Mouse (Mus musculus): ENCODE data around the gene Sgpp1.

DNA sequence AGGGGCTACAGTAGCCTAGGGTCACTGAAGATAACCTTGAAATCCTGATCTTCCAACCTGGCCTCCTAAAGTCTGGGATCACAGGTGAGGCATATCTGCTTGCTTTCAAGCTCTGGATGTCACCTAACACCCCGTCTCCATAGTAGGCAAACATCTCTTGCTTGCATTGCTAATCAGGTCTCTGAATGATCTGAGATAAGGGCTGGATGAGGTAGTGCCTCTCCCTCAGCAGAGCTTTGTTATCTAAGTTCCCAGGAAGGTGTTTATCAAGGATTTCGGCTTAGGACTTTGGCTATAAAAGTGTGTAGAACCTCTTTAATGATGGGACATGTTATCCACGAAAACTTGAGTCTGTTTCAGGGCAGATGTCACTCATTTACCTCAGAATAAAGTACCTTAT is 35.9 kb upstream of the Sgpp1 start:
- no peak for TF ChIP-seq EP300 (IDR thresholded peaks at IDR 0.05; ENCODE audit: low read depth)
- no peak for TF ChIP-seq CTCF (IDR thresholded peaks at IDR 0.05; ENCODE audit: low read depth)

All from heart, postnatal 0 days (tissue).